ENCODE assay signal across 26 mouse cellular contexts in the genomic region with DNA sequence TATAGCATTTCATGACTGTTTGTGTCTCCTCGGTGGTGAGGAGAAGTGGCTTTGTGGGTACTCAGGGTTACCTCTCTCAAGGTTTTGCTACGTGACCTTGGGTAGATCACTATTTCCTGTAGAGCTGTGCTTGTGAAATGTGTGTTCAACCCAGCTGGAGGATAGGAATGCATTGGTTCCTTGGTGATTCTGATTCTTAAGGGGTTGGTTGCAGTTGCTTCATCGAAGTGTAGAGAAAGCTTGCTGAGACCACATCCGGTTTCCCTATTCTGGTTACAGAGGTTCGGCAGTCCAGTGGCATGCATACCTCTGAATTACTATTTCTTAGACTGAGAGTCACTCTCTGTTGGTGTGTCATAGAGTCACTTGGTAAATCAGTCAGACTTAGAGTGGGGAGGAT. TPM values are rescaled to one million over a fixed set of nuclear protein-coding genes. Genes with fewer than 3 reads are reported as not detected.
DNase-seq lines count a peak whose midpoint lies in the region; ATAC-seq and TF ChIP-seq lines count a peak whose summit lies in the region.
"Had no signal": no experiment of that assay in that cellular context is flagged by ENCODE, and none has a peak within 500 bp of the region (broad histone marks: within the 10 kb centered on the region; RNA-seq: fewer than 3 reads in every experiment).

No protein-coding gene starts in this region.

- H3K36me3 ChIP-seq in kidney, adult 2 months (ENCODE audit: control insufficient read depth, insufficient read depth, low read length), result no peaks in the 10 kb centered on the region
- no peaks in the 10 kb centered on the region for H3K36me3 ChIP-seq in neural tube, embryonic 12.5 days
- H3K36me3 ChIP-seq in neural tube, embryonic 15.5 days, result no peaks in the 10 kb centered on the region
- H3K36me3 ChIP-seq: embryonic facial prominence, embryonic 12.5 days; heart, embryonic 12.5 days; liver, embryonic 13.5 days; lung, embryonic 15.5 days; stomach, embryonic 15.5 days had no signal

- H3K4me2 ChIP-seq in neural tube, embryonic 12.5 days (replicated peaks), result 0 out of 2 replicates have a peak overlapping the region, but pooled peaks have one; percentile 9
- no peak overlapping the region for H3K4me2 ChIP-seq in neural tube, embryonic 15.5 days
- H3K4me2 ChIP-seq: embryonic facial prominence, embryonic 12.5 days; forebrain, embryonic 13.5 days; heart, embryonic 12.5 days; liver, embryonic 13.5 days; lung, embryonic 15.5 days had no signal

- 67% methylated on average over 5 of the region's 5 CpGs for WGBS in kidney, adult 2 months
- WGBS in neural tube, embryonic 12.5 days, result 94% methylated on average over 5 of the region's 5 CpGs
- WGBS in neural tube, embryonic 15.5 days, result 90% methylated on average over 5 of the region's 5 CpGs

- no peak overlapping the region for H3K9ac ChIP-seq in neural tube, embryonic 12.5 days
- H3K9ac ChIP-seq in neural tube, embryonic 15.5 days (replicated peaks), result no peak overlapping the region
- H3K9ac ChIP-seq: embryonic facial prominence, embryonic 12.5 days; forebrain, embryonic 13.5 days; heart, embryonic 12.5 days; liver, embryonic 13.5 days; lung, embryonic 15.5 days; stomach, embryonic 15.5 days had no signal

- H3K27me3 ChIP-seq in kidney, adult 2 months (replicated peaks; ENCODE audit: control insufficient read depth, insufficient read depth, low read length), result no peaks in the 10 kb centered on the region
- H3K27me3 ChIP-seq in neural tube, embryonic 12.5 days (replicated peaks), result no peaks in the 10 kb centered on the region
- no peaks in the 10 kb centered on the region for H3K27me3 ChIP-seq in neural tube, embryonic 15.5 days (replicated peaks)
- H3K27me3 ChIP-seq: embryonic facial prominence, embryonic 12.5 days; forebrain, embryonic 13.5 days; heart, embryonic 12.5 days; lung, embryonic 15.5 days; stomach, embryonic 15.5 days had no signal

- peak overlapping the region; percentile 90 for H3K27ac ChIP-seq in kidney, adult 2 months (ENCODE audit: insufficient read depth, low read depth, low read length)
- H3K27ac ChIP-seq in neural tube, embryonic 12.5 days, result no peak overlapping the region
- H3K27ac ChIP-seq in neural tube, embryonic 15.5 days (replicated peaks), result no peak overlapping the region
- H3K27ac ChIP-seq in left cerebral cortex, adult 2 months, result no peak overlapping the region
- H3K27ac ChIP-seq: embryonic facial prominence, embryonic 12.5 days; forebrain, embryonic 13.5 days; gastrocnemius, adult 2 months; liver, embryonic 13.5 days; lung, embryonic 15.5 days; macrophage; midbrain, embryonic 10.5 days; stomach, embryonic 15.5 days had no signal

- intact Hi-C loops in left cerebral cortex, adult 2 months (cut with DNase I), result loop anchor here (5.0 kb wide), 2 partner anchors 147 to 148 kb away; no protein-coding TSS in a partner anchor
- intact Hi-C loops in left cerebral cortex, postnatal 25 days (cut with DNase I), result loop anchor here (5.0 kb wide), 1 partner anchor 82 kb away; no protein-coding TSS in a partner anchor

- TF ChIP-seq CTCF in kidney, adult 2 months (conservative IDR thresholded peaks at IDR 0.05; ENCODE audit: insufficient read depth, insufficient read length, low read depth, low read length), result no peak
- TF ChIP-seq CTCF in left cerebral cortex, adult 2 months (IDR thresholded peaks at IDR 0.05), result no peak

- peaks cover 13% of the 10 kb centered on the region for H3K4me1 ChIP-seq in kidney, adult 2 months (ENCODE audit: control insufficient read depth, insufficient read depth, low read length)
- peaks cover 30% of the 10 kb centered on the region; the same call in 1 of the 2 replicates for H3K4me1 ChIP-seq in neural tube, embryonic 12.5 days
- peaks cover 31% of the 10 kb centered on the region for H3K4me1 ChIP-seq in neural tube, embryonic 15.5 days

- TF ChIP-seq POLR2A in kidney, adult 2 months (IDR thresholded peaks at IDR 0.05; ENCODE audit: low read depth, low read length), result no peak

- no peak for ATAC-seq in neural tube, embryonic 12.5 days (ENCODE audit: low FRiP score, low read depth)
- ATAC-seq in neural tube, embryonic 15.5 days (ENCODE audit: low FRiP score), result no peak
- ATAC-seq in common myeloid progenitor, adult 5-6 weeks (replicated peaks; ENCODE audit: low read depth, poor library complexity, severe bottlenecking), result peak; percentile 22; the same call in 1 of the 2 replicates
- ATAC-seq: forebrain, embryonic 13.5 days; midbrain, embryonic 16.5 days had no signal

- no peak overlapping the region for H3K4me3 ChIP-seq in kidney, adult 2 months (ENCODE audit: insufficient read depth, low read depth, low read length)
- H3K4me3 ChIP-seq in neural tube, embryonic 12.5 days, result no peak overlapping the region
- H3K4me3 ChIP-seq in neural tube, embryonic 15.5 days (replicated peaks), result no peak overlapping the region
- no peak overlapping the region for H3K4me3 ChIP-seq in left cerebral cortex, adult 2 months
- H3K4me3 ChIP-seq: embryonic facial prominence, embryonic 12.5 days; erythroblast, embryonic 14.5 days; forebrain, embryonic 13.5 days; gastrocnemius, adult 2 months; heart, embryonic 12.5 days; liver, embryonic 13.5 days; lung, embryonic 15.5 days; midbrain, embryonic 10.5 days; myocyte; stomach, embryonic 15.5 days had no signal

- no peak for DNase-seq in kidney, adult 2 months
- DNase-seq in kidney, postnatal 14 days, result no peak
- DNase-seq in left cerebral cortex, adult 2 months (ENCODE audit: extremely low spot score in 1 of 2, low spot score in 2 of 2), result no peak
- DNase-seq in left cerebral cortex, postnatal 25 days (ENCODE audit: low spot score in 2 of 2), result no peak
- DNase-seq: adrenal gland, postnatal 25 days; cerebellum, adult 9-10 months; gastrocnemius, adult 2 months; heart, postnatal 10 days; kidney, adult 8-10 months; kidney, postnatal 36 days; layer of hippocampus, postnatal 36 days; liver, embryonic 13.5 days; thymus, postnatal 4 days had no signal

- no peaks in the 10 kb centered on the region for H3K9me3 ChIP-seq in neural tube, embryonic 12.5 days
- no peaks in the 10 kb centered on the region for H3K9me3 ChIP-seq in neural tube, embryonic 15.5 days (replicated peaks)
- H3K9me3 ChIP-seq: embryonic facial prominence, embryonic 12.5 days; forebrain, embryonic 13.5 days; heart, embryonic 12.5 days; liver, embryonic 13.5 days; lung, embryonic 15.5 days; midbrain, embryonic 10.5 days; stomach, embryonic 15.5 days had no signal

RNA-seq across cellular contexts. Expression of gene Zfp618, which starts 4.2 kb away (rescaled TPM):
- polyA plus RNA-seq in kidney, adult 2 months (2012; rRNA removed), result 7.7 and 10.2 TPM in 2 replicates
- 46.7 and 55.2 TPM in 2 replicates for polyA plus RNA-seq in neural tube, embryonic 12.5 days (2016; fragmentation: Nextera tagmentation; extraction: Ambion mirVana)
- polyA plus RNA-seq in neural tube, embryonic 15.5 days (2015; fragmentation: Nextera tagmentation; extraction: Ambion mirVana), result 27.6 and 28.1 TPM in 2 replicates
- 0.32 and 1.2 TPM in 2 replicates for total RNA-seq in common myeloid progenitor, adult 5-6 weeks (2017)
- 1 to 10 TPM; 5.9 to 6.2 TPM for total RNA-seq in left cerebral cortex, adult 2 months (2021)
- total RNA-seq in left cerebral cortex, postnatal 25 days (2021), result 1 to 10 TPM; 6.3 to 7.3 TPM
- polyA plus RNA-seq: erythroblast, embryonic 14.5 days; macrophage; myocyte had no signal
